Mouse (Mus musculus) ES-E14 (cell line): ENCODE measurements around the gene Hist1h3g.

Experiments used
- MAFK ChIP-seq: IDR thresholded peaks from 2 replicates; pipeline ENCODE4 v1.6.1; 2014; ENCODE audit warnings: mild to moderate bottlenecking, low read depth, low read length, inconsistent platforms; ENCODE audit not compliant: insufficient read depth
- ZC3H11A ChIP-seq: IDR thresholded peaks from 2 replicates; pipeline ENCODE4 v1.6.1; 2012; ENCODE audit warnings: low read depth, mild to moderate bottlenecking, inconsistent platforms, low read length, borderline replicate concordance
- ZNF384 ChIP-seq: IDR thresholded peaks from 2 replicates; pipeline ENCODE4 v1.6.1; 2012; ENCODE audit warnings: low read depth, low read length, inconsistent platforms

DNA sequence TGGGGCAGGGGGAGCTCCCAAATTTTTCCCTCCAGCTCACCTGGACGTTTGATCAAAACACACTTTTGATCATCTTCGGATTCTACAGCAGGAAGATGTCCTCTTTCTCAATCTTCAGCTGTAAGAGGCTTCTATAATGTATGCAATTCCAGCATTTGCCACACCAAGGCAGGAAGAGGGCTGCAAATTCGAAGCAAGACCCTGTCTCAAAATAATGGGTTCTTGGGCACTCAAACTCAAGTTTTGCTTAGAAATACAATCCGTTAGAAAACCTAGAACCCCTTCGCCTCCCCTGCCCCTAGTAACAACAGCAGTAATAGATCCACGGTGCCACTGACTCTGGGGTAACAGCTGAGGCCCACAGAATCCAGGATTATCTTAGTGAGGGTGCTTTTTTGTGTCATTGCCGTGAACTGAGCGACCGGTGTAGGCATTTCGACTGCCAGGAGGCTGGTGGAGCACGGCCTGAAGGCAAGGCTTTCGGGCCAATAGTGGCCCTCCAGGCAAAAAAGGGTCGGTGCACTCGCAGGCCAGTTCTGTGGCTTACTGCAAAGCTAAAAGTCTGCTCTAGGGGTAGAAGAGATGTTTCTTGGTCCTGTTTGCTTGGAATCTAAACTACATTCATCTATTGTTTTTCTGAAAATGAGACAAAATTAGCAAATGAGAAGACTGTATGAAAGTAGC, 29.4 kb upstream of the Hist1h3g start:
- TF ChIP-seq ZC3H11A = no peak
- TF ChIP-seq ZNF384 = no peak
- TF ChIP-seq MAFK = no peak
